Mouse (Mus musculus) heart, adult 10 weeks (tissue): ENCODE measurements around the gene Stard13. TPM values are rescaled to one million over a fixed set of nuclear protein-coding genes. Genes with fewer than 3 reads are reported as not detected.

Experiments used
- polyA plus RNA-seq: library from polyadenylated mRNA; stranded (reverse); fragments of 350-450 nt; fragmentation: Illumina TruSeq; extraction: RNeasy Lipid Tissue Mini Kit (QIAGEN cat#74804); gene quantifications from one replicate; pipeline ENCODE4 v1.2.3, GENCODE M21; 2014; ENCODE audit warnings: low read depth, low replicate concordance

Stard13 gene
- polyA plus RNA-seq = 16.6 TPM

GRCm38 (mm10) chr5:151233400-151234031 lies at the start of gene Stard13:
TSS of gene Stard13 (minus strand) at chr5:151233836.

Other genes starting within 250 kb of the Stard13 start
- gene Gm42906, start 194.3 kb upstream of the Stard13 start, polyA plus RNA-seq = not detected